Mouse (Mus musculus) layer of hippocampus, adult 2 months (tissue): ENCODE data around the gene Dab2ip. TPM values are rescaled to one million over a fixed set of nuclear protein-coding genes. Genes with fewer than 3 reads are reported as not detected.
A peak's percentile ranks its signal among the peaks of the same experiment; 100 is the strongest.

ENCODE experiments used
- DNase-seq, 2 experiments: peaks; one replicate each; pipeline ENCODE4 v3.0.0; 2022; ENCODE audit warnings: low spot score in 2 of 2
- H3K27ac ChIP-seq: fragments of 200-600 bp; 2 replicates; pipeline ENCODE4 v1.8.1; 2022
- H3K4me3 ChIP-seq: fragments of 200-600 bp; 2 replicates; pipeline ENCODE4 v1.8.1; 2022; ENCODE audit warnings: mild to moderate bottlenecking
- CTCF ChIP-seq: fragments of 200-600 bp; conservative IDR thresholded peaks from 2 replicates; pipeline ENCODE4 v1.8.1; 2022; ENCODE audit warnings: antibody characterized with exemption, mild to moderate bottlenecking, moderate library complexity
- long read RNA-seq, 2 experiments: library from polyadenylated mRNA; stranded (forward); transcript quantifications; one replicate each; pipeline ENCODE4 v2.0.0; 2021; ENCODE audit warnings: borderline mapping rate in 2 of 2
- total RNA-seq, 2 experiments: library from RNA; stranded (reverse); gene quantifications; 2 replicates each; pipeline ENCODE4 v1.2.3; 2021

The Dab2ip gene
- 100 to 1,000 TPM in 1 of 2 experiments, 10 to 100 TPM in 1; 96.3 to 103 TPM for total RNA-seq
- long read RNA-seq, experiment 1, full-length matches to known transcripts = 4 of 53 reads
- long read RNA-seq, experiment 1, partial matches to known transcripts = 35 of 53 reads
- long read RNA-seq, experiment 1, other reads (novel, unspliced or antisense) = 14 of 53 reads
- long read RNA-seq, experiment 2, full-length matches to known transcripts = 1 of 73 reads
- long read RNA-seq, experiment 2, partial matches to known transcripts = 52 of 73 reads
- long read RNA-seq, experiment 2, other reads (novel, unspliced or antisense) = 20 of 73 reads

- peak within 1 kb of the TSS; percentile 61 for H3K4me3 ChIP-seq
- peak within 1 kb of the TSS; percentile 94 for H3K27ac ChIP-seq
- TF ChIP-seq CTCF = no peak
- peak; percentile 54 to 62 for DNase-seq
Measured at GRCm38 (mm10) chr2:35557911-35558825, at the start of gene Dab2ip. Gene Dab2ip, plus strand, starts transcription at chr2:35558266.

DNA sequence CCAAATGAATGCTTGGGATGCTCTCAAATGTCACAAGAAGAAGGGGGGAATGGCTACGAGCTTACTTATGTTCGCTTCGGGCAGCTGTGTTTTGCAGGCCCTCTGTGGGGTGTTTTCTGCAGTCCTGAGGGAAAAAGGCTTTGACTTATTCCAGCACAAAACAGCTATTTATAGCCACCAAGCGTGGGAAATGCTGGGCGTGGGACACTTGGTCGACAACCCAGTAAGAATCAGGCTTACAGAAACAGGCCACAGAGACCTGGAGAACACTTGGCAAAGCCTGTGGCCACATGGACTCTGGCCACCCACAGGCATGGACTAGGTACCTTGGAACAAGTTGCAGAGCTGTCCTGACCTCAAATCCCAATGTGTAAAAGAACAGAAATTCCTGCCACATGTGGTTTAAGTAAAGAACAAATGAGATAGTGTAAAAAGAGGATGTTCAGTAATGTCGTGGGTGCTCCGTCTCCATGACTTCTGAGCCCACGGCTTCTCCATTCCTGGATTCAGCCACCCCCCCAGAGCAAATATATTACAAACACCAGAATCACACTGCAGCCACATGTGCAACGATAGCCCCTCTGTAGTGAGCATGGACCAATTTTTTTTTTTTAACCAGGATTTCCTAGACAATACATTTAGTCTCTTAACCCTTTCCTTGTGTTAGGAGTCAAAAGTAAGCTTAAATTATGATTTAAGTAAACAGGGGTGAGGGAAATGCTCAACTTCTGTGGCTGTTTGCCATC lies 49.3 kb upstream of the Dab2ip start:
- TF ChIP-seq CTCF = no peak
- peak overlapping the region; percentile 68 for H3K27ac ChIP-seq

DNA sequence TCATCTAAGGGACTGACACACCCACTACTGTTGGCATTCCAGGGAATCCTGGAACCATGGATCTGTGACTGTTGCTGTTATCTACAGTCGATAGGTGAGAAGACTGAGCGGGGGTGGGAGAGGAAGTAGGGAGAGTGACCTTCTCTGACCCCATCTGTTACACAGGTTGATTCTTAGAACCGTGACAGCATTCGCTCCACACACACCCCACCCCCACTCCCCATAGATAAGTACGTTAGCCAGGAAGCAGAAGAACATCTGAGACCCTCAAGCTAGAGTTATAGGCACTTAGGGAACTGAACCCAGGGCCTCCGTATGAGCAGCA lies 48.8 kb upstream of the Dab2ip start:
- no peak for TF ChIP-seq CTCF
- Histone ChIP-seq H3K4me3 (no peak overlapping the region), H3K27ac (peak overlapping the region; percentile 68)
- no peak for DNase-seq

More for the DNA sequence above, 49.3 kb upstream of the Dab2ip start:
- peak; percentile 21 to 34 for DNase-seq
- no peak overlapping the region for H3K4me3 ChIP-seq

GRCm38 (mm10) chr2:35509888-35510287 lies 48.2 kb upstream of the Dab2ip start:
- Histone ChIP-seq H3K4me3 (no peak overlapping the region), H3K27ac (no peak overlapping the region)
- TF ChIP-seq CTCF = no peak
- no peak for DNase-seq

GRCm38 (mm10) chr2:35510920-35511319 lies 47.1 kb upstream of the Dab2ip start:
- TF ChIP-seq CTCF = no peak
- DNase-seq = no peak
- Histone ChIP-seq H3K27ac (no peak overlapping the region), H3K4me3 (no peak overlapping the region)

- H3K4me3 ChIP-seq = no peak overlapping the region
- no peak for DNase-seq
- H3K27ac ChIP-seq = no peak overlapping the region
- TF ChIP-seq CTCF = peak; percentile 66
Measured at GRCm38 (mm10) chr2:35512226-35512625, 45.8 kb upstream of the Dab2ip start.

- TF ChIP-seq CTCF = no peak
- peak overlapping the region; percentile 43 for H3K27ac ChIP-seq
- peak; percentile 19 to 24 for DNase-seq
- H3K4me3 ChIP-seq = no peak overlapping the region
Measured at GRCm38 (mm10) chr2:35514051-35514892, 43.8 kb upstream of the Dab2ip start.

- TF ChIP-seq CTCF = no peak
- H3K4me3 ChIP-seq = no peak overlapping the region
- no peak overlapping the region for H3K27ac ChIP-seq
- no peak for DNase-seq
Measured at GRCm38 (mm10) chr2:35526612-35527242, 31.3 kb upstream of the Dab2ip start.

- Histone ChIP-seq H3K27ac (no peak overlapping the region), H3K4me3 (no peak overlapping the region)
- no peak for DNase-seq
- no peak for TF ChIP-seq CTCF
Measured at GRCm38 (mm10) chr2:35529086-35529485, 29.0 kb upstream of the Dab2ip start.

DNA sequence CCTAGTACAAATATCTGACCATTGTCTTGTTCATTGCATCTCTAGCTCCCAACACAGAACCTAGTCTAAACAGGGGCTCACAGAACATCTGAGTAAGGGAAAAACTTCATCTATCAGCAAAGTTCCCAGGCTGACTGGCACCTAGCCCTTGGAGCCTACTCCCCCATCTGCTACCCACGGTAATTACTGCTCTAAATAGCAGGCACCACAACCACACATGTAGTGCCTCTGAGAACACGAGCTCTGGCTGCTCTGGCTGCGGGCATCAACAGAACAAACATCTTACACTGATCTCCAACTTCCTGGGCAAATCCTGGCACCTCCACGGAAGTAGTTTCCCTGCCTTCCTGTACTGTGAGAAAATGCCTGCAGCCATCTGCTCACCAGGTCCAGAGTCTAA lies 28.2 kb upstream of the Dab2ip start:
- Histone ChIP-seq H3K27ac (no peak overlapping the region), H3K4me3 (no peak overlapping the region)
- TF ChIP-seq CTCF = no peak
- peak; percentile 57 to 69 for DNase-seq

- no peak for DNase-seq
- TF ChIP-seq CTCF = no peak
- Histone ChIP-seq H3K4me3 (no peak overlapping the region), H3K27ac (no peak overlapping the region)
Measured at GRCm38 (mm10) chr2:35530732-35531131, 27.3 kb upstream of the Dab2ip start.

DNA sequence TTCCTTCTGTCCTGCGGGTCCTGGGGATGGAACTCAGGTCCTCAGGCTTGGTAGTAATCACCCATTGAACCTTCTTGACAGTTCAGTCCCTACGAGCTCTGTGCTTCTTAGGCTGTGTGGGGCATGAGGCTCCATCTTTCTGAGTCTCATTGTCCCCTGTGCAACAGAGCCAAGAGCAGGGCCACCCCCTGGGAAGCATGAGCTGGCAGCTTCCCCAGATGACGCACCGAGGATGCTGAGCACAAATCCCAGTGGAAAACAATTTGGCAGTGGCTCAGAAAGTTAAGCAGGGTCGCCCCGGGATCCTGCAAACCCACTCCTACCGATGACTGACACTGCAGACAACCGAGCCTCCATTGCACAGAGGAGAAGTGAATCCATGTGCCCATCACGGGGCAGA lies 24.4 kb upstream of the Dab2ip start:
- H3K27ac ChIP-seq = no peak overlapping the region
- no peak overlapping the region for H3K4me3 ChIP-seq
- TF ChIP-seq CTCF = no peak
- no peak for DNase-seq
